Mouse (Mus musculus) T-helper 1 cell (primary cell): ENCODE measurements around the gene Ccp110.

Experiments used
- in situ Hi-C: fragments of 300-600 bp; cut with MboI, MseI; formaldehyde crosslinking; loops from one replicate; pipeline ENCODE4 v1.15.1; 2025; ENCODE audit warnings: high pct_unique_total_duplicates

Ccp110 gene

DNA sequence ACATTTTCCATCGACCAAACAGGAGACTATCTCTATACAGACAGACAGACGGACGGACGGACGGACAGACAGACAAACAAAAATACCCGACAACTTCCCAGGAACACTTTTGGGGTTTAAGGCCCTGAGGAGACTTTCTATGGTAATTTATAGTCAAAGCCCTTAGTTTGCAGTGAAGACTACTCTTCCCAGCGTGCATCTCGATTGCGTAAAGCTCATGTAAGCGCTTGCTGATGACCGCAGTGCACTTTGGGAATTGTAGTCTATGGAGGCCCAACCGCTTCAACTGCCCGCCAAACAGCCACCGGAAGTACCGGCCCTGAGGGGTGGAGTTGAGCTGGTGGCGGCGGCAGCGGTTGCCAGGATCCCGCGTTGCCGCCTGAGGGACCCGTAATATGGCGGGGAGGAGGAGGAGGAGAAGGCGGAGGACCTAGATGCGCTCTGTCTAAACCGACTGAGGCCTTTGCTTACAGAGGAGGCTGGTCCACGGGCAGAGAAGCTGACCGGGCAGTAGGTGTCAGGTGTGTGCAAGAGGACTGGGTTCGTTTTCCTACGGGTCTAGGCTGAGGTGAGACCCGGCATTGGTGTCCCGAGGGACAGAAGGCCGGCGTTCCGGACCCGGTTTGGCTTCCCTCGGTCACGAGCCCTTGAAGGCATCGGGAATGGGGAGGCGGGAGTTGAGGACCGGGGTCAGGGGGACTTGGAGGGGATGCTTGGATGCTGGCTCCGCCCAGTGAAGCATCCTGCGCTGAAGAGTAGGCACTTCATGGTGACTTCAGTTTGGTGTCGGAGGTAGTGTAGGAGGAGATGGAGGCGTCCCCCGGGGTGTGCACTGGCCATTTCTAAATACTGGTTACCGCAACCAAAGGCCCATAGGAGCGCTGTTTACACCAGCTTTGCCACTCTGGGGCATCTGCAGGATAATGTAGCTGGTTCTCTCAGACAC, at the start of gene Ccp110:
Ccp110 (plus strand) TSS at position 325 of the 946 bp plus-strand sequence.
- in situ Hi-C loops, result no loop called here

DNA sequence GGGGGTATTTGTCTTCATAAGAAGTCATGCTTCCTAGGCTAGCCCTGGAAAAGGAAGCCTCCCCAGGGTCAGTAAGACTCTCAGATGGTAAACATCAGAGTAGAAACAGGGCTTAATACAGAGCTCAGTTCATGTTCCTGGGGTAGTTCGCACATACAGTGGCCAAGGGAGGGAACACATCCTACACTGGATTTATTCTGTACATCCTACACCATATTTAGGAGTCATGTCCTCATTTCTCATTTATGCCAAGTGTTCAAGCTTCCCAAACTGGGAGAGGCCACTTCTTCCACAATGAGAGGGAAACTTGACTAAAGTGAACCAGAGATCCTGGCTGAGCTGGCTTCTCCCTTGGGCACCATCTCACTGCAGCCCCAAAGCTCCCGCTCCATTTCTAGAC, 44.6 kb upstream of the Ccp110 start:
- in situ Hi-C loops, result no loop called here

DNA sequence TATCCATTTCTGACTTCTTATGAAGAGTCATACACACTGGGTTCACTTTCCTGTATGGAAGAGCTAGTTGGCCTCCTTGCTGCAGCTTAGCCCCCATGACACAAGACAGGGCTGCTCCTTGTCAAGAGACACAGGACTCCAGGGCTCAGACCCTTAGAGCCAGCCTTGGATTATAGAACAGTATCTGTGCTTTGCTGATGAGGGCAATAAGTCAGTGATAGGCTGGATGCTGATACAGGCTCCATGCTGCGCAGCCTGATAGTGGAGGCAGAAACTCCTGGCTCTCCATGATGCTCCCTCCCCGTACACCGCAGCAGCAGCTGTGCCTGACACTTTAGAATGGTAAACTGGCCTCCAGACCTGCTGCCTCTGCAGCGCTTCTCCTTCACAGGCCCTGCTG, 42.2 kb upstream of the Ccp110 start:
- in situ Hi-C loops, result no loop called here

DNA sequence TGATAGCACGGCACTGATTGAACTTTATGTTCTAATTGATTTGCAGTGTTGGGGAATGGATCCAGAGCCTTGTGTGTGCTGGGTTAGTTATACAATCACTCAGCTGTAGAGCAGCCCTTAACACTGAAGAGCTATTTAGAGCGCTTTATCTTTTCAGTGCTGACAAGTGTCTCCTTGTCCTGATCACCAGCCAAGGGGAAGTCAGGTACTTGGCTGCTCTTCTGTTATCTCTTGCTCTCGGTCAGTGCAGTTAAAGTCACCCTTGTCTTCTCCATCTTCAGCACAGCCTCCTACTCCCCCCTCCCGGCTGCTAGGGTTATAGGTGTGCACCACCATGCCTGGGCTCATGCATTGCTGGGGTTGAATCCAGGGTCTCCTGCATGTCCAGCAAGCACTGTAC, 35.5 kb upstream of the Ccp110 start:
- in situ Hi-C loops, result no loop called here

DNA sequence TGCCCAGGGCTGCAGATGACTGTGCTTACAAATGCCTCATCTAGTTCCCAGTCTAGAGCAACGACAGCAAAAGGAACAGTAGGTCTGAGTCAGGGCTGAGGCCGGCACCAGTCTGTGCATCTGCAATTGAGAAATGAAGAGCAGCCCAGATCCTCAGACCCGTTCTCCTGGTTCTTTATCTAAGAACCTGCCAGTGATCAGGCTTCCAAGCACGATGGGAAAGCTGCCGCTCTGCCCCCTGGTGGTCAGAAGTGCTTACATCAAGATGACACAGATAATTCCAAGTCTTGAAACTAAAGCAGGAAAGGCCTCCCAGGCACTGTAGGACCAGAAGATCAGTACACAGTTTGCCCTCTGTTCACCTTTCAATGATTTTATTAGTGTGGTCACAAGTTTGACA, 24.2 kb upstream of the Ccp110 start:
- in situ Hi-C loops, result no loop called here

DNA sequence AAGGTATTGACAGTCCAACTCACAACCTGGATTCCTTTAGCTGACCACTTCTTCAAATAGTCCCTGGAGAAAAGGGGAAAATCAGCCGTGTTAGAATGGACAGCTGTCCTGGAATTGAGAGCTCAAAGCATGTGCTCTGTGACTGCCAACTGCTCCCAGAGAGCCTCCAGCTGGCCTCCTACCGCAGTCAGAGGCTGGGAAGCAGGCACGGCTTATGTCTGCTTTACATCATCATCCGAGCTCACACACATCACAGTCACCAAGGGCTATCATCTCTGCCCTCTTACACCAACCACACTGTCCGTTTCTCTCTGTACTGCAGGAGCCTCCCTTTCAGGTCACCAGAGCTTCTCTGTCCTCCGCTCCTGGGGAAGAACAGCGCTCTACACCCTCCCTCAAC, 23.3 kb upstream of the Ccp110 start:
- in situ Hi-C loops, result no loop called here

DNA sequence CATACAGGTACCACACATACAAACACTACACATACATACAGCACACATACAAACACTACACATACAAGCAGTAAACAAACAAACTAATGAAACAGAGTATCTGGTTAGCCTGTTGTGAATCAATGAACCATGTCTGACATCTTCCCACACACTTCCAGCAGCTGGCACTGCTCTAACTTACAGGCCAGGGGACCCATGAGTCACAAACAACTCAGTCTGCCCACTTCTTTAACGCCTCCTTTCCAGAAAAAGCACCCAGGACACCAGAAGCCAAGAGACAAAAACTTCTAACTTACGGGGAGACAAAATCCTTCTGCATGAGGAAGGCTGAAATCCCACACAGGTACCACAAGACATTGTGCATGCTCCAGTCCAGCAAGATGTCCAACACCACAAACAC, 21.1 kb upstream of the Ccp110 start:
- in situ Hi-C loops, result no loop called here

DNA sequence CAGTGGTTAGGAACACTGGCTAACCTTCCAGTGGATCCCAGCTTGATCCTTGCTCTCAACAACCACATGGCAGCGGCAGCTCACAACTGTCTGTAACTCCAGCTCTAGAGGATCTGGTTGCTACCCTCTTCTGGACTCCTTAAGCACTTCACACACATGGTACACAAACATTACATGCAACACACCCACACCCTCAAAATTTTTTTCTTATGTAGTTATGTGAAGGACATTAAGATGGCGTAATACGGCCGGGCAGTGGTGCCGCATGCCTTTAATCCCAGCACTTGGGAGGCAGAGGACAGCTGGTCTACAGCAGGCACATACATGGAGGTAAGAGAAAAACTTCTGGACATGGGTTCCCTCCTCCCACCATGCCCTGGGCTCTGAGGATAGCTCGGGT, 16.2 kb upstream of the Ccp110 start:
- in situ Hi-C loops, result no loop called here

DNA sequence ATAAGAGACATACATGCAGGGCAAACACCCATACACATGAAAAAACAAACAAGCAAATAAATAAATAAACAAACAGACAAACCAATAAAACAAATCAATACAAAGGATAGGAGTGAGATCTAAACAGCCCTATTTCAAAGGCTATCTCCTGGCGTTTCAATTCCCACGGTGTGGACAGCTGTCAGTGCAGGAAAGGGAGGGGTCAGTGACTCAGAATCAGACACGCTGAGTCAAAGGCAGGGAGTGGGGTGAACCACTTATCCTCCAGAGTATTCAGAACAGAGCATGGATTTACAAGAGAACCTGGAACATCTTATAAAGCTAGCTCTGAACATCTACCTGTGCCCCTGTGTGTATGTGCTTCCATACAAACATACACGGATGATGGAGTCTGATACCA, 15.2 kb upstream of the Ccp110 start:
- in situ Hi-C loops, result no loop called here

DNA sequence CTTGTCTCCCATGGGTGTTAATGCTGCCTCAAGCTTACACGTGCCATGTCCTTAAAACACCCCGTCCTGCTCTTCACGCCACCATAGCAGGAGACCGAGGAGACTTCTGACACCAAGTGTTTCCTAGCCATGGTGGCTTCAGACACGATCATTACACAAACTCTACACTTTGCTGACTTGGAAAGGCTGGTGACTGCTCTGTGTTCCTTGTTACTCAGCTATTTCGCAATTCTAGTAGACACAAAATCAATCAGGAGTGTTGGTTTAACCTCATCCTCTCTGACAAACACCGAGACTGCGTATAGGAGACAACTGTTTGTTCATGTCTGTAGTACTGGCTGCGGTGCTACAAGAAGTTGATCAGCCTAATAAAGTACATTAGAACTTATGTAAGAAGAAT, 13.5 kb upstream of the Ccp110 start:
- in situ Hi-C loops, result no loop called here

DNA sequence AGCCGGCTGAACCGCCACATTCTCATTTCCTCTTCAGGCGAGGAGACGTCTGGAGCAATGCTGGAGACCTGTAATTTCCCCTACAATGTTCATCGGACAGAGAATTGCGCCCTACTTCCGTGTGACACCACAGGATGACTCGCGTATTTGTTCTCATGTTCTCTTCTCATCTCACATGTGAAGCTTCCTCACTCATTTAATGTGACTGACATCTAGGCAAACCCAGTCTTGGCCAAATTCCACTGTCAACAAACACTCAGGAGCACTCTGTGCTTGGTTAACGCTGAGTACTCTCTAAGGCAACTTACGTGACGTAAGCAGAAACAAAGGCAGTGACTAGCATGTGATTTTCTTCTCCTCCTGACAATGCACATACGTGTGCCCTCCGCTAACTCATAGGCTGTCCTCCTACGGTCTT, 9.2 kb upstream of the Ccp110 start:
- in situ Hi-C loops, result loop anchor here (10.0 kb wide), 1 partner anchor 578 kb away; the partner anchor contains the start of gene Arl6ip1

DNA sequence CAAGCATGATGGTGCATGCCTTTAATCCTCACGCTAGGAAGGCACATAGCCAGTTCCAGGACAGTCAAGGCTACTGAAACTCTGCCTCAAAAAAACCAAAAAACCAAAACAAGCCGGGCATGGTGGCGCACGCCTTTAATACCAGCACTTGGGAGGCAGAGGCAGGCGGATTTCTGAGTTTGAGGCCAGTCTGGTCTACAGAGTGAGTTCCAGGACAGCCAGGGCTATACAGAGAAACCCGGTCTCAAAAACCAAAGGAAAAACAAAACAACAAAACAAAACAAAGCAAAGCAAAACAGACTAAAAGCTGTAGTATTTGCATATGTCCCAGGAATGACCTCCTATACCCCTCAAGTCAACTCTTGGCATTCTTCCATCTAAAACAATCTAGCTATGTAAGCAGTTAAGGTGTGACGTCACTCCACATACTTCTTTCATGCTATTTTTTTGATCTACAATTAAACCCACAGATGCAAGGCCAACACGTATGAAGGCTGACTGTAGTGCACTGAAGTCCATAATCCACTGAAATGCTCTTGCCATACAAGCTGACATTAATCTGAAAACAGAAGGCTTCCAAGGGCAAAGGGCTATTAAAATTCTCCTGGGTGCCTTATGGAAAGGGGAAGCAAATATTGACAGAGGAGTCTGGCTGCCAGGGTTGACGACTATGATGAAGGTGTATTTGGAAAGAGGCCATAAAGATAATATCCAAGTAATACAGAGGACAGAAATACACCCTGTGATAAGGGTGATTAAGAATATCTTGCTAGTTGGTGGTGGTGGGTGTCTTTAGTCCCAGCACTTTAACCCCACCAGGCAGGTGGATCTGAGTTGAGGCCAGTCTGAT, 8.1 kb upstream of the Ccp110 start:
- in situ Hi-C loops, result loop anchor here (10.0 kb wide), 1 partner anchor 579 kb away; the partner anchor contains the start of gene Arl6ip1

DNA sequence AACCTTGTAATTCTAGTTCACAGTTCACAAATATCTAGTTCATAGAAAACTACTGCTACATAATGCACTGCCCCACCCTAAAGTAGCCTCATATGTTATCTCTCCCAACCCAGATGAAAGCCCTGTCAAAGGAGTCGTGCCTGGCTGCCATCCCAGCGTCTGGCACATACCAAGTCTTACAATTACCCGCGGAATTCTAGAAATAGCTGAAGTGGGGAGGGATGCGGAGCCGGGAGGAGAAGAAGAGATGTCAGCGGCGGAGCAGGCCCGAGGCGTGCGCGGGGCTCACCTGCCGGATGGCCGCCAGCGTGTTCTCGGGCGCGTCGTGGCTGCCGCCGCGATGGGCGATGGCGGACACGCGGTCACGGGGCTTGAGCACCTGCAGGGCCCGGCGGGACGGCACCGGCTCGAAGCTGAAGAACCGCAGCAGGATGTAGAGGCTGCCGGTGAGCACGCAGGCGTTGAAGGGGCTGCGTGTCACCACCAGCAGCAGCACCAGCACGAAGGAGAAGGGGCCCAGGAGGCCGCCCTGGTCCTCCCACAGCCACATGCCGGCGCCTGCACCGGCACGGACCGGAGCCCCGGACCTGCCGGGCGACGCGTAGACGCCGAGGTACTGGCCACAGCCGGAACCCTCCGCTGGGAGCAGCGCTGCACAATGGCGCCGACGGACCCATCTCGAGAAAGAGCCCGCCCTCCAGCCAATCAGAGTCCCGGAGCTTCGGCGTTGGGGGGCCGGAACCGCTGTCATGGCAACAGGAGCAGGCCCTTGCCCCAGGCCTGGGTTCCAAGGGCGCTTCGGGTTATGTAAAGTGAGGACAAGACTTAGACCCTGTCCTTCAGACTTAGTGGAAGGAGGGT, 7.0 kb upstream of the Ccp110 start, which contains the start of gene Gde1:
Gde1 (minus strand) TSS at position 678 of the 861 bp plus-strand sequence.
- in situ Hi-C loops, result loop anchor here (10.0 kb wide), 1 partner anchor 581 kb away; the partner anchor contains the start of gene Arl6ip1

DNA sequence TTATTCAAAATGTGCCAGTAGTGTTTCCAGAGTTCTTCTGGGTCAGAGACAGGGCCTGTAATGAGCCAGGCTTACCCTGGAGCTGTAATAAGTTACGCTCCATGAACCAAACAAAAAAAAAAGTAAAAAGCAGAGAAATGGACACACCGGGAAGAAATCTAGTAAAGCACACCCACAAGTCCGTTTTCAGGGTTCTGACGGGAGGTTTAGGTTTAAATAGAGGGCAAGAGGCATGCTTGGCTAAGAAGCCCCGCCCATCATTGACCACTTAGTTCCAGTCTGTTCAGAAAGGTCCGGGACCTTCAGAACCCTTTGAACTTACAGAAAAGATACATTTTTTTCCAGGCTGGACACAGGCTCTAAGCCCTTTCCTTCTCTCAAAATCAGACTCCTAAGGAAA, 6.3 kb upstream of the Ccp110 start:
- in situ Hi-C loops, result loop anchor here (10.0 kb wide), 1 partner anchor 581 kb away; the partner anchor contains the start of gene Arl6ip1

DNA sequence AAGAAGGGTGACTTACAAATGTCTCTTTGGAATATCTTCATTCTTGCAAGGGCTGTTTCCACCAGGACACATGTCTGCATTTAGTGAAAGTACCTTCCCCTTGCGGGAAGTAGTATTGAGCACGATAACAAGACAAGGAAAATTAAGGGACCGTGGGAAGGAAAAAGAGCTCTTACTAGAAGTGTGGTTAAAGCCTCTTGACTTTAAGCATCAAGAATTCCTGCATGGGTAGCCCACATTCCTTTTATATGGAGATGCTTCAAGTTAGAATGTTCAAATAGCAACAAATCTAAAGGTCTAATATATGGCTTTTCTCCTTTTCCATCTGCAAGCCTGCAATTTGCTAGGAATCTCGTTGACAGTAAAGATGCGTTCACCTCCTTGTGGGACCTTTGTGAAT, 5.9 kb upstream of the Ccp110 start:
- in situ Hi-C loops, result loop anchor here (10.0 kb wide), 1 partner anchor 582 kb away; the partner anchor contains the start of gene Arl6ip1

DNA sequence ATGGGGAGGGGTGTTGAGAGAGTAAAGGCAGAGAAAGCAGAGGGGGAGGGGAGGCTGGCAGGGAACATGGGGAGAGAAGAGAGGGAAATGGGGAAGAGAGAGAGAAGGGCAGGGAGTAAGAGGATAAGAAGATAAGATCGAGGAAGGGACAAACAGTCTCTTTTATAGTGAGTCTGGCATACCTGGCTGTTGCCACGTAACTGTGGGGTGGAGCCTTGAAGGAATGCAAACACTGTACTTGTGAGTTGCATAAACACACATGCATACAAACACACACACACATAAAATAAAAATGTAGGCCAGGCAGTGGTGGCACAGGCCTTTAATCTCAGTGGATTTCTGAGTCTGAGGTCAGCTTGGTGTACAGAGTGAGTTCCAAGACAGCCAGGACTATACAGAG, 5.1 kb upstream of the Ccp110 start:
- in situ Hi-C loops, result loop anchor here (10.0 kb wide), 1 partner anchor 582 kb away; the partner anchor contains the start of gene Arl6ip1

DNA sequence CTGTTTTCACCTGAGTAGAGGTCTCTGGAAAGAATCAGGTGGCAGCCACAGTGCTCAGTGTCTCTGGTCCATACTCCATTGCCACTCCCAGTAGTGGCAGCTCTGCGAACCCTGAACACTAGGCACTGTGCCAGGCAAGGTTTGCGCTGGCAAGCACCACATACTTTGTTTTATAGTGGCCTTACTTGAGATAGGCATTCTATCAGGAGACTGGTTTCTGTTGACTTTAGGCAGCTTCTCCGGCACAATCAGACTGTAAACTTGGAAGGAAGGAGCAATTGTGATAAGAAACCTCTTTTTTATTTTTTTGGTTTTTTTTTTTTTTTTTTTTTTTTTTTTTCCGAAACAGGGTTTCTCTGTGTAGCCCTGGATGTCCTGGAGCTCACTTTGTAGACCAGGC, 4.3 kb upstream of the Ccp110 start:
- in situ Hi-C loops, result loop anchor here (10.0 kb wide), 1 partner anchor 583 kb away; the partner anchor contains the start of gene Arl6ip1

DNA sequence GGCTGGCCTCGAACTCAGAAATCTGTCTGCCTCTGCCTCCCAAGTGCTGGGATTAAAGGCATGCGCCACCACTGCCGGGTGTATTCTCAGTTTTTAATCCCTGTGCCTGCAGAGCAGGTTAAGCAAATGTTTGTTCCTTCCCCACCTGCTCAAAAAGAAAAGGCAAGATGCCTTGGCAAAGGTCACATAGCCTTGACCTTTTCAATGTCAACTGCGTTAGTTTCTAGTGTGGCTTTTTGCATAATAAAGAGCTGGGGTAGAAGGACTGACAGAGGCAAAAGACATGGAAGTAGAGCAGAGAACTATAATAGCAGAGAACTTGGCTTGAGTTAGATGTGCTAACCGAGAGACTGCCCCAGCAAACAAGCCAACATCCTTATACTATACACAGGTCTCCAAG, 1.6 kb upstream of the Ccp110 start:
- in situ Hi-C loops, result no loop called here

DNA sequence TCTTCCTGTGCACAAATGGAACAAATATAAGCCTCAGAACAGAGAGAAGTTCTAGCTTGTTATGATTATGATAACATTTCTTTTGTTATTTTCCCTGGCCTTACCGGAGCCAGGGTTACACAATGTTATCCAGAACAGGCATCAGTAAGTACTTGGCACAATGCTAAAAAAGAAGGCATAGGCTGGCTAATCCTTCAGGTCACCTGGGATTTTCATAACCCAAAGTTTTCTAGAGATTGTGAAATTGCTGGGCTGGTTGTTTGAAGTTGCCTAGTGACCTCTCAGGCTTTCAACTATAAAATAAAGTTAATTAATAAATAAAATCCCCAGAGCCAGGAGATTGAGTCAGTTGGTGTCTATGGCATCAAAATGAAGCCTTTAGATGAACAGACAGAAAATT, 2.5 kb downstream of the Ccp110 start:
- in situ Hi-C loops, result no loop called here

DNA sequence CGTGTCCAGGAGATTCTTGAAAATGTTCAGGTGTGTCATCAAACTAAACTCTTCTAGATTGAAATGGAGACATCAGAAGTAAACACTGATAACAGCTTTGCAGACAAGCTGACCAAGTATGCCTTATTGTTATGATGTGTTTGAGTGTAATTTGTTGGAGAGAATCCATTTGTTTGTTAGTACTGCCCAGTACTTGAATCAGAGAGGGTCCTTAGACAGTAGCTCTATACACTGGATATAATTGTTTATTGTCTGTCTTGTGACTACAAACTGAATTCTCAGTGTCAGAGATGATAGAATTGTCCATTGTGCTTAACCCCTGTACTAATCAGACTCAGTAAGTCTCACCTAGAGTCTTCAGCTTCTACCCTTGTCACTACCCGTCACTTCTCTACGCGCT, 5.7 kb downstream of the Ccp110 start:
- in situ Hi-C loops, result no loop called here

DNA sequence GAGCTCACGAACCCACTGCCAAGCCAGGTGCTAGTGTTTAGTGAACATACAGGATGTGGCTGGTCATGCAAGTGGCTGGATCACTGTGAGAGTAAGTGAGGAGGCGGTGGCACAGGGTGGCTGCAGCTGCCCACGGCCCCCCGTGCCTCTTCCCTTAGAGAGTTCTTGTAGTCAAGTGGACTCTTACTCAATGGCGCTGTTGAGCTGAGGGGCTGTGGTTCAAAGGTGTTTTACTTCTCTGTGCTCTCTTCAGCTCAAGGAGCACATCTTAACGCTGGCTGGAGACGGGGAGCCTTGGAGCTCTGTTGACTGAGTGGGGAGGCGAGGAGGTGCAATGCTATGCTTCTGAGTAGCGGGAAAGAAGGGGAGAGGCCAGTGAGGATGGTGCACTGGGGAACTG, 11.6 kb downstream of the Ccp110 start:
- in situ Hi-C loops, result no loop called here
